In genomic region chr4:129672878-129673449, GRCm38 (mm10) we compare ENCODE assay signal across 8 mouse cellular contexts. TPM values are rescaled to one million over a fixed set of nuclear protein-coding genes. Genes with fewer than 3 reads are reported as not detected.
DNase-seq lines count a peak whose midpoint lies in the region; ATAC-seq lines count a peak whose summit lies in the region.

No protein-coding gene starts in this region.

- H3K27ac ChIP-seq in heart, embryonic 12.5 days (ENCODE audit: poor library complexity, severe bottlenecking), result peak overlapping the region; percentile 93
- peak overlapping the region; percentile 96 for H3K27ac ChIP-seq in hindbrain, embryonic 13.5 days
- H3K27ac ChIP-seq in midbrain, embryonic 11.5 days (ENCODE audit: low read depth, low read length), result peak overlapping the region; percentile 83; the same call in 1 of the 2 replicates

- peaks cover 15% of the 10 kb centered on the region for H3K4me1 ChIP-seq in heart, embryonic 12.5 days (replicated peaks)
- H3K4me1 ChIP-seq in hindbrain, embryonic 13.5 days (replicated peaks), result peaks cover 22% of the 10 kb centered on the region
- peaks cover 11% of the 10 kb centered on the region for H3K4me1 ChIP-seq in midbrain, embryonic 11.5 days (ENCODE audit: control insufficient read depth, insufficient read depth, low read length)

- DNase-seq in heart, adult 8-10 months (ENCODE audit: low spot score), result no peak
- peak; percentile 14 for DNase-seq in NIH3T3 (ENCODE audit: low read depth)
- DNase-seq in midbrain, embryonic 11.5 days (ENCODE audit: low spot score, missing footprints), result no peak
- DNase-seq in adrenal gland, postnatal 36 days, result no peak
- no peak for DNase-seq in cerebellum, postnatal 25 days
- no peak for DNase-seq in layer of hippocampus, postnatal 25 days (ENCODE audit: extremely low spot score in 1 of 2, low spot score in 1 of 2)

- peak overlapping the region; percentile 99 for H3K9ac ChIP-seq in heart, embryonic 12.5 days
- peak overlapping the region; percentile 97 for H3K9ac ChIP-seq in hindbrain, embryonic 13.5 days
- H3K9ac ChIP-seq in midbrain, embryonic 11.5 days (ENCODE audit: low read length), result peak overlapping the region; percentile 95

- WGBS in heart, embryonic 12.5 days, result 5% methylated on average over 10 of the region's 10 CpGs
- WGBS in hindbrain, embryonic 13.5 days, result 11% methylated on average over 10 of the region's 10 CpGs
- WGBS in midbrain, embryonic 11.5 days, result 10% methylated on average over 10 of the region's 10 CpGs

- peaks cover 27% of the 10 kb centered on the region for H3K36me3 ChIP-seq in heart, embryonic 12.5 days
- peaks cover 29% of the 10 kb centered on the region for H3K36me3 ChIP-seq in hindbrain, embryonic 13.5 days
- no peaks in the 10 kb centered on the region for H3K36me3 ChIP-seq in midbrain, embryonic 11.5 days (ENCODE audit: control insufficient read depth, insufficient read depth, low read length)

- no peaks in the 10 kb centered on the region for H3K9me3 ChIP-seq in heart, embryonic 12.5 days (replicated peaks)
- H3K9me3 ChIP-seq in hindbrain, embryonic 13.5 days, result no peaks in the 10 kb centered on the region
- H3K9me3 ChIP-seq in midbrain, embryonic 11.5 days (ENCODE audit: control insufficient read depth, low read length), result no peaks in the 10 kb centered on the region

- no peaks in the 10 kb centered on the region for H3K27me3 ChIP-seq in heart, embryonic 12.5 days (replicated peaks)
- H3K27me3 ChIP-seq in hindbrain, embryonic 13.5 days, result no peaks in the 10 kb centered on the region
- H3K27me3 ChIP-seq in midbrain, embryonic 11.5 days (ENCODE audit: control insufficient read depth, insufficient read depth, low read length), result no peaks in the 10 kb centered on the region

- peak; percentile 33 for ATAC-seq in heart, embryonic 12.5 days (ENCODE audit: insufficient number of reproducible peaks, low FRiP score)
- no peak; the same call in 1 of the 2 replicates for ATAC-seq in hindbrain, embryonic 13.5 days (ENCODE audit: low FRiP score)
- ATAC-seq in midbrain, embryonic 11.5 days (ENCODE audit: low FRiP score), result no peak

- H3K4me2 ChIP-seq in heart, embryonic 12.5 days, result peak overlapping the region; percentile 90
- H3K4me2 ChIP-seq in hindbrain, embryonic 13.5 days, result peak overlapping the region; percentile 98
- peak overlapping the region; percentile 96 for H3K4me2 ChIP-seq in midbrain, embryonic 11.5 days

- peak overlapping the region; percentile 98 for H3K4me3 ChIP-seq in heart, embryonic 12.5 days
- H3K4me3 ChIP-seq in hindbrain, embryonic 13.5 days, result peak overlapping the region; percentile 100
- peak overlapping the region; percentile 97 for H3K4me3 ChIP-seq in midbrain, embryonic 11.5 days (ENCODE audit: low read depth, low read length)

RNA-seq across cellular contexts. Expression of gene Kpna6, which starts 0.4 kb away (rescaled TPM):
- polyA plus RNA-seq in heart, embryonic 12.5 days (2016; fragmentation: Nextera tagmentation; extraction: Ambion mirVana), result 16.8 and 17.0 TPM in 2 replicates
- total RNA-seq in heart, adult 8-10 months (2022), result 10 to 100 TPM; 59.7 to 77.9 (median 72.2) TPM
- polyA plus RNA-seq in hindbrain, embryonic 13.5 days (2015; fragmentation: Nextera tagmentation; extraction: Ambion mirVana), result 15.7 and 17.6 TPM in 2 replicates
- 13.6 and 14.9 TPM in 2 replicates for polyA plus RNA-seq in midbrain, embryonic 11.5 days (2014; fragmentation: Nextera tagmentation; extraction: Ambion mirVana)
- total RNA-seq in adrenal gland, postnatal 36 days (2021), result 10 to 100 TPM; 88.8 to 97.9 TPM
- total RNA-seq in layer of hippocampus, postnatal 25 days (2021), result 10 to 100 TPM; 91.5 to 96.8 TPM

RNA-seq across cellular contexts. Expression of gene Tmem39b, which starts 23.7 kb away (rescaled TPM):
- 5.8 and 7.7 TPM in 2 replicates for polyA plus RNA-seq in heart, embryonic 12.5 days (2016; fragmentation: Nextera tagmentation; extraction: Ambion mirVana)
- 1 to 10 TPM; 3.8 to 5.7 (median 5.3) TPM for total RNA-seq in heart, adult 8-10 months (2022)
- polyA plus RNA-seq in hindbrain, embryonic 13.5 days (2015; fragmentation: Nextera tagmentation; extraction: Ambion mirVana), result 16.8 and 18.4 TPM in 2 replicates
- polyA plus RNA-seq in midbrain, embryonic 11.5 days (2014; fragmentation: Nextera tagmentation; extraction: Ambion mirVana), result 35.6 and 36.3 TPM in 2 replicates
- total RNA-seq in adrenal gland, postnatal 36 days (2021), result 10 to 100 TPM; 11.0 to 13.3 TPM
- total RNA-seq in layer of hippocampus, postnatal 25 days (2021), result 10 to 100 TPM; 12.5 to 18.6 TPM

RNA-seq across cellular contexts. Expression of gene Txlna, which starts 32.1 kb away (rescaled TPM):
- polyA plus RNA-seq in heart, embryonic 12.5 days (2016; fragmentation: Nextera tagmentation; extraction: Ambion mirVana), result 58.8 and 59.4 TPM in 2 replicates
- total RNA-seq in heart, adult 8-10 months (2022), result 10 to 100 TPM; 23.2 to 30.1 (median 25.8) TPM
- polyA plus RNA-seq in hindbrain, embryonic 13.5 days (2015; fragmentation: Nextera tagmentation; extraction: Ambion mirVana), result 56.8 and 58.1 TPM in 2 replicates
- 89.6 and 101 TPM in 2 replicates for polyA plus RNA-seq in midbrain, embryonic 11.5 days (2014; fragmentation: Nextera tagmentation; extraction: Ambion mirVana)
- total RNA-seq in adrenal gland, postnatal 36 days (2021), result 10 to 100 TPM; 61.0 to 69.8 TPM
- total RNA-seq in layer of hippocampus, postnatal 25 days (2021), result 10 to 100 TPM; 44.0 to 44.1 TPM

RNA-seq across cellular contexts. Expression of gene Ccdc28b, which starts 49.2 kb away (rescaled TPM):
- polyA plus RNA-seq in heart, embryonic 12.5 days (2016; fragmentation: Nextera tagmentation; extraction: Ambion mirVana), result 42.3 and 44.2 TPM in 2 replicates
- 10 to 100 TPM; 11.9 to 20.3 (median 14.6) TPM for total RNA-seq in heart, adult 8-10 months (2022)
- polyA plus RNA-seq in hindbrain, embryonic 13.5 days (2015; fragmentation: Nextera tagmentation; extraction: Ambion mirVana), result 130 and 135 TPM in 2 replicates
- polyA plus RNA-seq in midbrain, embryonic 11.5 days (2014; fragmentation: Nextera tagmentation; extraction: Ambion mirVana), result 70.0 and 73.9 TPM in 2 replicates
- total RNA-seq in adrenal gland, postnatal 36 days (2021), result 10 to 100 TPM; 32.8 to 34.2 TPM
- total RNA-seq in layer of hippocampus, postnatal 25 days (2021), result 10 to 100 TPM; 71.6 to 84.5 TPM

RNA-seq across cellular contexts. Expression of gene Iqcc, which starts 54.1 kb away (rescaled TPM):
- 18.6 and 20.0 TPM in 2 replicates for polyA plus RNA-seq in heart, embryonic 12.5 days (2016; fragmentation: Nextera tagmentation; extraction: Ambion mirVana)
- total RNA-seq in heart, adult 8-10 months (2022), result 10 to 100 TPM; 14.6 to 22.9 (median 19.0) TPM
- polyA plus RNA-seq in hindbrain, embryonic 13.5 days (2015; fragmentation: Nextera tagmentation; extraction: Ambion mirVana), result 30.0 and 37.8 TPM in 2 replicates
- 21.3 and 23.9 TPM in 2 replicates for polyA plus RNA-seq in midbrain, embryonic 11.5 days (2014; fragmentation: Nextera tagmentation; extraction: Ambion mirVana)
- 10 to 100 TPM; 26.2 to 28.0 TPM for total RNA-seq in adrenal gland, postnatal 36 days (2021)
- total RNA-seq in layer of hippocampus, postnatal 25 days (2021), result 10 to 100 TPM; 32.9 to 41.9 TPM
